Mouse (Mus musculus) layer of hippocampus, postnatal 25 days (tissue): ENCODE measurements around the gene Vps8. TPM values are rescaled to one million over a fixed set of nuclear protein-coding genes. Genes with fewer than 3 reads are reported as not detected.
A peak's percentile ranks its signal among the peaks of the same experiment; 100 is the strongest.

Experiments used
- DNase-seq, 2 experiments: peaks; one replicate each; pipeline ENCODE4 v3.0.0; 2022; ENCODE audit warnings: mixed read lengths in 2 of 2, low spot score in 1 of 2; ENCODE audit errors: extremely low spot score in 1 of 2
- total RNA-seq, 2 experiments: library from RNA; stranded (reverse); gene quantifications; 2 replicates each; pipeline ENCODE4 v1.2.3; 2021

The Vps8 gene
- total RNA-seq, 2 experiments from 2014 or later, result 48.2 to 53.3 TPM

GRCm38 (mm10) chr16:21610473-21610872 is 187.6 kb downstream of the Vps8 start:
- no peak for DNase-seq

GRCm38 (mm10) chr16:21615802-21616201 is 192.9 kb downstream of the Vps8 start:
- DNase-seq, result peak in 1 of 2 experiments; percentile 31

- no peak for DNase-seq
These were observed 197.7 kb downstream of the Vps8 start for GRCm38 (mm10) chr16:21620630-21621029.

GRCm38 (mm10) chr16:21625784-21626634 is 203.1 kb downstream of the Vps8 start:
- no peak for DNase-seq

GRCm38 (mm10) chr16:21627248-21627647 is 204.3 kb downstream of the Vps8 start:
- no peak for DNase-seq

DNA sequence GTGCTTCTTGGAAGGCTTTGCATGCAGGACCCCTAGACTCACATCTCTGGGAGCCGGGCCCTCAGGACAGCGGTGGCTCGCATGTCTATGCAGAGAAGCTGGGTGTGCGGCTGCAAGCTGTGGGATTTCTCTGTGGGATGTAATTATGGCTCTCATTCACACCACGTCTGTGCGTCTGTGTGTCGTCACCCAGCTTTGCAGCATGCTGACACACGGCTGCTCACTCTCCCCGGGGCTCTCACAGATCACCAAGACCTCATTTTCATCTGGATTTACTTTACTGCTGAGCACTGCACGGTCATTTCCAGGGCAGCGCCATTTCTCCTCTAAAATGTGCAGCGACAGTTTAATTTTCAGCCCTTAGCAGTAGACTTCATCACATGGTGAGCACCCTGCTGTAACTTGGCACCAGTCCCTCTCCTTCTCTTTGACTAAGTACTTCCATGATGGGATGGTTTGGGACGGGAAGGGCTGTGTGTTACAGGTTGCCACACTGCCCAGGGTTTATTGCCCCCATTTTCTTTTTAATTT is 205.2 kb downstream of the Vps8 start:
- no peak for DNase-seq

- no peak for DNase-seq
These were observed 207.7 kb downstream of the Vps8 start for GRCm38 (mm10) chr16:21630614-21631013.

DNA sequence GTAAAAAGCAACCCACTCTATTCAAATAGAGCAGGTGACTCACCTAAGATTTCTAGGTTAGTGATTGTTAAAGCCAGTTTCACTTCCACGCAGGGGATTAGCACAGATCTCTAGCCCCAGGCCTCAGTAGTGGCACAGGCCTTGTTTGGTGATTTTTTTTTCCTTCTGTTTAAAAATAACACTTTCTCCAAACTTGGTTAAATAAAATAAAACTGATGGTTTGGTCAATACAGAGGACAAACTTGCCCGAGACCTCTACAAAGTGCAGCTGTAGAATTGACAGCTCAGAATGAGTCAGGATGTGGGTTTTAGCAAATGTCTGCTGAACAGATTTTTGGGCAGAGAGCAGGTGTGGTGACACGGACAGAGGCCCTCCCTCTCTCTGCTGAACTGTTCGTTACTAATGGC is 208.9 kb downstream of the Vps8 start:
- DNase-seq, result no peak

- no peak for DNase-seq
These were observed 211.5 kb downstream of the Vps8 start for GRCm38 (mm10) chr16:21634460-21634859.

GRCm38 (mm10) chr16:21636156-21636853 is 213.4 kb downstream of the Vps8 start:
- no peak for DNase-seq

DNA sequence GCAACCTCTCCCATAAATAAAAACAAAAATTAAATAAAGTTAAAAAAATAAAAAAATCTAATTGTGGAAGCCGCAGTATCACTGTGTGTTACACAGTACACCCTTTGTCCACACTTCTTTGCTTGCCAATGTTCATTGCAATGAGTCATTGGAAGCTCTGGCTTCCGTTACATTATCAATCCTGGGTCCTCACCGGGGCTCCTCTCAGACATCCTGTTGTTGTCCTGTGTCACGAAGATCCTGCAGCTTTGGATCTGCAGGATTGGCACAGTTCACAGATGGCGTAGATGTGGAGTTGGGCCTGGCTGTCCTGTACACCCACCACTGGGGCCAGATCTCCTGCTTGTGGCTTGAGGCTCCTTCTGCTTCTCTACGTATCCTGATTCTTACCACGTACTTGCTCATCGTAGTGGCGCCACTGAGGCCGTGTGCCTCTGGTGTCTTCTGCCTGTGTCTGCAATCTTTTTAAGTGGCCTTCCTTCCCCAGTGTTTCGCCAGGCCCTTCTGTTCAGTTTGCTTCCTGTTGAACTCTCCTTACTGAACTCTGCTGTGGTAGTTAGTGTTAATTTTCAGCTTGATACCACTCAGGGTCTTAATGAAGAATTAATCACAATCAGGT is 214.4 kb downstream of the Vps8 start:
- DNase-seq, result no peak

- no peak for DNase-seq
These were observed 218.0 kb downstream of the Vps8 start for GRCm38 (mm10) chr16:21640766-21641499.

- DNase-seq, result no peak
These were observed 219.0 kb downstream of the Vps8 start for GRCm38 (mm10) chr16:21641944-21642343.

DNA sequence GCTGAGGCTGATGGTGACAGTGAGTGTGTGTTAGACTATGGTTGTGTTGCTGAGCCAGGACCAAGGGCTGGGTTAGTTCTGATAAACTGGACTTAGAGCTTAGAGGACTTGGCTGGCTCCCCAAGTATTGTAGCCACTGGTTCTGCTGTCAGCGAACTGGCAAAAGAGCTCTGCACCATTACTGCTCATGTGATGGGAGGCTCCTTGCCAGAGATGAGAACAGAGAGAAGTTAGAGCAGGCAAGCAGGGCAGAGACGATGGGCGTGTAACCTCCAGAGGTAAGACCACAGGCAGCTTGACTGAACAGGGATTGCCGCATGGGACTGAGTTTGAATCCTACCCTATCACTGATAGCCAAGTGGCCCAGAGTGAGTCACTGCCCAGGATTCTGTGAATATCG is 220.0 kb downstream of the Vps8 start:
- DNase-seq, result no peak

DNA sequence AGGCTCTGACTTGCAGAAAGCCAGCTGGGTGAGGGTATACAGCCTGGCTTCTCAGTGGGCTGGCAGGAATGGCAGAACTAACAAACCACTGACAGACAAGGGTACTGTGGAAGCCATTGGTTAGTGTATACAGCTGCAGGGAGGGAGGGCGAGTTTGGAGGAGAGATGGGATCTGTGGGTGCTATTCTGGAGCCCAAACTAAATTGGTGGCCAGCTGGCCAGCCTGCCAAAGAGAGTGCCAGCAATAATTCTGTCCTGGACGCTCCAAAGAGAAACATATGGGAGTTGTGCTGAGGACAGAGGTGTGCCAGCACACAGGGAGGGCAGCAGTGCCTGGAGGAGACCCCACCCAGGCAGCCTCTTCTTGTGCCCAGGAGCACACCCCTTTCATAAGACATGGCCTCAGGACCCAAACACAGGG is 220.7 kb downstream of the Vps8 start:
- no peak for DNase-seq

DNA sequence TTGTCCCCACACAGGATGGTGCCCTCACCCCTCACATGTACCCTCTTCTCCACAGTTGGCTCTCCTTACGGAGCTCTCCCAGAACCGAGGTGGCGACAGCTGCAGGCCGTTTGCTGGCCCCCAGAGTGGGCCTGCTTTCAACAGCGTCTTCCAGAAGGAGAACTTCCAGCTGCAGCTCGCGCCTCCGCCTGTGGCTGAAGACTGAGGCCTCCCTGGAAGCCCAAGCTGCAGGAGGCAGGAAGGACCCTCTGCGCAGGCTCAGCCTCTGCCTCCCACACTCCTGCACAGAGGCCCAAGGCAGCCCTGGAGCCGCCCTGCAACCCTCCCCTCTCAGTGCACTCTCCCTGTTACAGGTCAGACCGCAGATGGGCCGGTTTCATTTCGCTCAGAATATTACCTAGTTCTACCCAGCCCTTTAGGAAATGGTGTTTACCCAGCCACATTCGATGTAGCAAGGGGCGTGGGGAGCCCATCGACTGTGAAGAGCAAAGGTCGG is 221.2 kb downstream of the Vps8 start:
- peak in 1 of 2 experiments; percentile 26 for DNase-seq

DNA sequence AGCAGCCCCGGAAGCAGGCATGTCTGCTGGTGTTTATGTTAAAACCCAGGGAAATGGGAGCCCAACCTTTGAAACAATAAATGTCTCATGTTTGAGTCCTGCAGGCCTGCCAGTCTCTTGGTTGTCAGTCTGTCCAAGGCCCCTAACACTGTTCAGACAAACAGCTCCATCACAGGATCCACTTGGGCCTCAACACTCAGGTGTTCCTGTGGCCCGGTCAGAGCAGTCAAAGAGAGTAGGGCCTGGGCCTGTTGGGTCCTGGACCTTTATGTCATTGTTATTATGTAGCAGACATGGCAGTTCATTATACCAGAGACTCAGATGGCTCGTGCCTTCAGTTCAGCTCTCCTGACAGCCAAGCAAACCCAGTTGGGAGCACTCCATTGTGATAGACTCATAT is 221.7 kb downstream of the Vps8 start:
- DNase-seq, result no peak

DNA sequence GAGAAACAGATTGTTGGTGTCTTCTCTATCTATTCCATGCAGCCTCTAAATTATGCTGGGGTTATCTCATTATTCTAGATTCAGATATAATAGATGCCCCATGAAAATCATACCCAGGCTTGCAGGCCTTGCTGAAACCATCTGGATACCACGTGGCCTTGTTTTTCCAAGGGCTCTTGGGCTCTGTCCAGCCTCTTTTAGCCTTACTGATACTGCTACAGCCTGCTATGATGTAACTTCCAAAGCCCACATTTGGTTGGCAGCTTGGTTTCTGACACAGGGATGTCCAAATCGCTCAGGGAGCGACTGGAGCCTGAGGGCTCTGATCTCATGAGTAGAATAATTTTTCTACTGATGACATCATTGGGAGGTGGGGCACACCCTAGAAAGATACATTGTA is 223.0 kb downstream of the Vps8 start:
- no peak for DNase-seq

DNA sequence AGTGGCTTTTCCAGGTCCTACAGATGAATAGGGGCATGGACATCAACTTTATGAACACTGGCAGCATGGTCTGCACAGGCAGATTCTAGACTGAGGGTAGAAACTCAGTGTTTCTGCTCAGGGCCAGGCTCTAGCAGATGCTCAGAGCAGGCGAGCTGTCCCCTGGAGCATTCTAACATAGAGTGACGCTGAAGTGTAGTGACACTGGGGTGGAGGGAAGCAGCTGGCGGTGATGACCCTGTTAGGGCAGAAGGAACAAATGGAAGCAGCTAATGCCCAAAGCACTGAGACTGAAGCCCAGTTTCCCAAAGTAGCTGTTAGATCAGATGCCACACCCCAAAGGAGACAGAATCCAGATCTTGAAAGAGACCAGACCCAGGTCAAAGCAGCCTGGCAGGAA is 223.6 kb downstream of the Vps8 start:
- DNase-seq, result no peak

DNA sequence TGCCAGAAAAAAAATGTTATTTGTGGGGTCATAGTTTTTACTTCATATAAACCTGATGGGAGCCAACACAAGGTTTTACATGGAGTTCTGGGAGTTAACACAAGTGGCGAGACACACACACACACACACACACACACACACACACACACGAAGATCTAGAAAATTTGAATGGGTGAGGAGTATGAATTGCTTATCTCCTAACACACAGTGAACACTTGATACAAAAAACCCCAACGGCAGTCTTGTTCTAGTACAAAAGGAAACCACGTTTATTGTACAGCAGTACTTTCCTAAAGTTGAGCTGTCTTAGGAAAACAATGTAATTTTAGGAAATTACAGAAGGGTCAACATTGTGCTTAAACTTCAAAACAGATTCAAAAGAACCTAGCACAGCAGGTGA is 225.9 kb downstream of the Vps8 start:
- DNase-seq, result no peak
